Mouse (Mus musculus): Measurements from ENCODE around the gene Lmtk2.

Lmtk2 gene

DNA sequence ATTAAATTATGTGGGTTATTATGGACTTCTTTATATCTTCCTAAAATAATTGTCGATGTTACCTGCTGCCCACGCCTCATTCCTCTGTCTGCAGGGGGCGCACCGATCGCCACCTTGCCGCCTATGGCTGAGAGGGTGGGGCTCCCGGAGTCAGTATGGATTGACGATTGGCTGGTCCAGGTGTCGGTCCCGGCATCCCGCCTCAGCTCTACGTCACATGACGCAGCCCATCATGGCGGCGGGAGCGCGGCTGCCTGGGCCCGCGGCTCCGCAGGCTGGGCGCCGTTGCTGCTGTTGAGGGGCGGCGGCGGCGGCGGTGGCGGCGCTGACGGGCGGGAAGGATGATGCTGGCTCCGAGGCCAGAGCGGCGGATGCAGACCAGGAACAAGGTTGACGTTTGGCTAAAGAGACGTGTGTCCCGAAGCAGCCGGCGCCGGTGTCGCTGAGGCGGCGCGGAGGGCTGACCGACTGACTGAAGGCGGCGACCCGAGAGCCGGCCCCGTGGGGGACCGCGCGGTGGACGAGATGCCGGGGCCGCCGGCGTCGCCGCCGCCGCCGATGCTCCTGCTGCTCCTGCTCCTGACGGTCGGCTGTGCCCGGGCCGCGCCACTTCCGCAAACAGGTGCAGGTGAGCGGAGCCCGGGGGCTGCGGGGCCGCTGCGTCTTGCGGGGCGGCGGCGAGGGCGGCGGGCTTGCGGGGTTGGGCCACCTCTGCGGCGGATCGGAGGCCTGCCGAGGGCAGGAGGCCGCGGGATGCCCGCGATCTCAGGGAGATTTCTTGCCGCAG, at the start of gene Lmtk2:
Gene Lmtk2 (plus strand): TSS at position 288 of the 787 bp plus-strand sequence.
- DNase-seq = peak; percentile 98

DNA sequence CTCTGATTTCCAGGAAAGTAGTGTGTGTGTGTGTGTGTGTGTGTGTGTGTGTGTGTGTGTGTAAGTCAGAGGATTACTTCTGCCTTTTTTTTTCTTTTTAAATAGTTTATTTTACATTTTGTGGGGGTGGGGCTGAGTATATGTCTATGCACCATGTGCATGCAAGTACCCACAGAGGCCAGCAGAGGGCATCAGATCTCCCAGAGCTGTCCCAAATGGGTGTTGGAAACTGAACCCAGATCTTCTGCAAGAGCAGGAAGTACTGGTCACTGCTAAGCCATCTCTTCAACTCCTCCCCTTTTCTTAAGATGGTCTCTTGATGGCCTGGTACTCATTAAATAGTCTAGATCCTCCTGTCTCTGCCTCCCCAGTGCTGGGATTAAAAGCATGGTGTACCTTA, 49.0 kb upstream of the Lmtk2 start:
- DNase-seq = peak; percentile 13

DNA sequence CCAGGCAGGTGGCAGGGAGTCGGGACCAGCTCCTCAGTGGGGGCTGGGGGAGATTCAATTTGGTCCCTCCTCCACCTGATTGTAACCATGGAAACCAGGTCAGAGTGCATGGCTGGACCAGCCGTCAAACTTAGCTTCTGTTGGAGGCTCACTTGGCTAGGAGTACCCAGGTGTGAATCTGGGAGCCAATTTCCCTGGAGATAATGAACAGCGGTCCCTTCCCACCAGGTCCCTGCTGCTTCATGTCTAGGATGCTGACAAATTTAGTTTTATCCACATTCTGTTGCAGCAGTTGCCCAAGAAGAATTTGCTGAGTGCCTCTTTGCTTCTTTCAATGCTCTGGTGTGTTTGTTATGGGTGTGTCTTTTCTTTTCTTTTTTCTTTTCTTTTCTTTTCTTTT, 46.8 kb upstream of the Lmtk2 start:
- DNase-seq = no peak

DNA sequence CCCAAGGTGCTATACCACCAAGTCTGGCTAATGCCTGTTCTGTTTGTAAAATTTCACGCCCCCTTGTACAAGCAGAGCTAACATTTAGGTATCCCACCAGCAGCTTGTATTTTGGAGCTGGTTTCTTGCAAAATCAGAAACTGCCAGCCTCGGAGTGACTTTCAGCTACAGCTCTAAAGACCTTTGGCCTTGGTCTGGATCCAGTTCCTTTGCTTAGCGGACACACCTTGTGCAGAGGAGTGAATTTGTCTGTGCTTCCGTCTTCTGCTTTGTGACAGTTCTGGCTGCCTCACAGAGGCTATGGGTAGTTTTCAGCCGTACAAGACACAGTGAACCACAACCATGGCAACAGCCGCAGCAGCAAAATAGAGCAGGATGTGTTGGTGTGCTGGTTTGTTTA, 45.9 kb upstream of the Lmtk2 start:
- DNase-seq = peak; percentile 23

DNA sequence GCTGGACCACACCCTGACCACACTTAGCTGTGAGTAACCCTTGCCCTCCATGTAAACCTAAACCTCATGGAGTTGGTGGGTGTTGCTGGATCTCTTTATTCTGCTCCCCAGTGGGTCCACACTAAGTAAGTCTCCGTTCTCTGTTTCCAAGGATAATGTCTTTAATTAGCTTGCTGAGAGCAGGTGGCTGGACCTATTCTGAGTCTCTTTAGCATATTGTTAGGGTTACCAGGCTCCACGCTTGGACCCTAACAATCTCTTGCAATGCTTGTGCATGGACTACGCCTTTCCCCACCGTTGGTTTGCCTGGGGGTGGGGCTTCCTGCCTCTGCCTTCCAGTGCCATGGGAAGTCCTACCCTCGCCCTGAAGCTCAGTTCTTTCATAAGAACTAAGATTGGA, 36.1 kb upstream of the Lmtk2 start:
- DNase-seq = no peak

DNA sequence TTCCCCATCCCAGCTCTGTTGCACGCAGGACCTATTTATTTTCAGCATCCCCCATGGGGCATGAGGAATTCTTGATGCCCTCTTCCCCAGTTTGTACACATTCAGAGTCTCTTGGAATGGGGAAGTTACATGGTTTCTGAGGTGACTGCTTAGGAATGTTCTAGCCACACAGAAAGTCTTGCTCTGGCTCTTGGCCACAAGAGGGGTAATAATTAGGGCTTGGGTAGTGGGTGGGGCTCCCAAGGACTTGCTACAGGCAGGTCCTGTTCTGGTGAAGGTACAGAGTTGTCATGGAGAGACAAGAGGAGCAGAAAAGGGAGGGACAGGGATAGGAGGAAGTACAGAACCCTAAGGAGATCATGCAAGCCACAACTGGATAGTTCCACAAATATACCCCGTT, 34.2 kb upstream of the Lmtk2 start:
- DNase-seq = no peak

DNA sequence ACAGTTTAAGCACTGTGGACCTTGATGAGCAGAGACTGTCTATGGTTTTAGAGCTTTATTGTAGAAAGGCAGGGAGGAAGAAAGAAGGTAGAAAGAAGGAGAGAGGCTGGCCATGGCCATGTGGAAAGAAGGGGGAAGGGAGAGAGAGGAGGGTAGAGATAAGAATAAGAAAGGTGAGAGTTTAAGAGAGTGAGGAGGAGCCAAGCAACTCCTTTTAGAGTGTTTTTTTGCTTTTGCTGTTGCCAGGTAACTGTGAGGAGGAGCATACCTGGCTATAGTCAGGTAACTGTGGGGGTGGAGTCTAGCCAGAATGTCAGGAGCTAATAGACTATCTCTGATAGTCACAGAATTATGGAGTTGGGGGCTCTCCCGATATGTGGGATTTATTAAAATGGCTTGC, 30.2 kb upstream of the Lmtk2 start:
- no peak for DNase-seq

DNA sequence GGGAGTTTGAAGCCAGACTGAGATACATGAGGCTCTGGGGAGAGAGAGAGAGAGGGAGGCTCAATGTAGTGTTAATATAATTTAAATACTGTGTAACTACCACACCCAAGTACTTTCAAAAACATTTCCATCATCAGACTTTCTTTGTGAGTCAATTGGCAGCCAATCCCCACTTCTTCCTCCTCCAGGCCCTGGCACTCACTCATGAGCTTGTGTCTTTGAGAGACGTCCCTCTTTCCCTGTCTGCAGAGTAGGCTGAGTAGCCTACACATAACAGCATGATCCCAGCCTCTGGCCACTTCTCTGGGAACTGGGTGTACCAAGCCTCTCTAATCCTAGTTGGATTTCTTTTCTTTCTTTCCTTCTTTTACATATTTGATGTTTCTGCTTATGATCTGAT, 29.0 kb upstream of the Lmtk2 start:
- no peak for DNase-seq

DNA sequence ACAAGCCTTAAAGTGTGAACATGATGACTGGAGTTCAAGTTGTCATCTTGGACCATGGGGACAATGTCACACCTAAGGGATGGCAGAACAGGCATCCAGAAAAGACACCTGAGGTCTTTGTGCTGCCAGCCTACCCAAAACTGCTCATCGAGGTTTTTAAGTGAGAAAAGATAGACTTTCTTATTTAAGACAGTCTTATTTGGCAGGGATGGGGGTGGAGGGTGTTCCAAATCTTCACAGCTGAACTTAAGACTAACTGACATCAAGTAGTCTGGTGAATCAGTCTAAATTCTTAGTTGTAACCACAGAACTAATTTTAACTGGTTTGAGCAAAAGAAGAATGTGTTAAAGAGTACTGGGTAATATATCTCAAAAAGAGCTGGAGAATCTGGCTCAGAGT, 22.7 kb upstream of the Lmtk2 start:
- no peak for DNase-seq

DNA sequence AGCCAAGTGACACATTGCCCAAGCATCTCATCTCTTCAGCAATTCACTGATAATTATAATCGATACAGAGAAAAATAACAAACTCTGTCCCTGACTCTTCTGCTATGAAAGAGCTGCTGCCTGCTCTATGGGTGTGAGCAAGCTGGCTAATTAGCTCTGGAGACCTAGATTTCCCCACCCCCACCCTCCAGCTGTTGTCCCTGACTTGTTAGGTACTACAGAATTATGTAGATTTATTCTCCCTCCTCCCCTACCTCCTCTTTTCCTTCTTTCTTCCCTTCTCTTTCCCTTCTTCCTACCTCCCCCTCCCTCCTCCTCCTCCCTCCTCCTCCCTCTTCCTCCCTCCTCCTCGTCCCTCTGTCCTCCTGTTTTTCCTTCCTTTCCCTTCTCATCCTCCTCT, 19.4 kb upstream of the Lmtk2 start:
- no peak for DNase-seq

DNA sequence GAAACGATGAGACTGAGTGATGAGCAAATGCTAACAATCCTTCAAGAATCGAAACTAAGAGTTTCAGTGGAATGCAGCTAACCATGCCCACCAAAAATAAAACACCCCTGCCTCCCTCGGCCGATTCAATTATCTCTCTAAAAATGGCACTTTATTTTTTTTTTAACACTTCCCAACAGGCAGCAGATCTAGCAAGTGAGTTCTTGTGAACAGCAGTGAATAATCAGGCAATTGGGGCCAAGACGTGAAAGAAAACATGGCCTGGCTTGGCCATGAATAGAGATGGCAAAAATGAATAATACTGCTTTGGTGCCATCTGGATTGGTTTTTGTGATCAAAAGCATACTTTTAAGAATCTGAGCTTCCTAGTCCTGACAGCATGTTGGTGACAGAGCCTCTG, 18.2 kb upstream of the Lmtk2 start:
- DNase-seq = no peak

DNA sequence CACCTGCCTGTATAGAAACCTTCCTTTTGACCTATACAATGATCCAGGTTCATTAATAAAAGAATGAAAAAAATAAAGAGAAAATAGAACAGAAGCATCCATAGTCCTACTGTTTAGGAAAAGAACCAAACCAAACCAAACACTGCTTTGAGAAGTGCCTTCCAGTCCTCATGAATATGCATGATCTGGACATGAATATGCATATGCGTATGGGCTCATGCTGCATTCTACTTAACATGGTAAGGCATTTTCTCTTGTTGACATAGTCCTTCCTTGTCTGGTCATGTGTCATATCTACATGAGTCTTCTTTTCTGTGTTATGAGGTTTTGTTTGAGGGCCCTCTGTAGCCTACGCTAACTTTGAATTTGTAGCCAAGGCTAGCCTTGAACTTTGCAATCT, 16.7 kb upstream of the Lmtk2 start:
- no peak for DNase-seq

DNA sequence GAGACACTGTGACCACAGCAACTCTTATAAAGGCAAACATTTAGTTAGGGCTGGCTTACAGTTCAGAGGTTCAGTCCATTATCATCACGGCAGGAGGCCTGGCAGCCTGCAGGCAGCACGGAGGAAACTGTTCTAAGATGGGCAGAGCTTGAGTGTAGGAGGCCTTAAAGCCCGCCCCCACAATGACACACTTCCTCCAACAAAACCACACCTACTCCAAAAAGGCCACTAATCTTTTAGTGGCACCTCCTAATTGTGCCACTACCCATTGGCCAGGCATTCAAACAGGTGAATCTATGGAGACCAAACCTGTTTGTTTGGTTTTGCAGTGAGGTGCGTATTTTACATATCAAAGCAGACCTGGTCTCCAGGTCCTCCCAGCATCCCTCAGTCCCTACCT, 16.0 kb upstream of the Lmtk2 start:
- DNase-seq = no peak

DNA sequence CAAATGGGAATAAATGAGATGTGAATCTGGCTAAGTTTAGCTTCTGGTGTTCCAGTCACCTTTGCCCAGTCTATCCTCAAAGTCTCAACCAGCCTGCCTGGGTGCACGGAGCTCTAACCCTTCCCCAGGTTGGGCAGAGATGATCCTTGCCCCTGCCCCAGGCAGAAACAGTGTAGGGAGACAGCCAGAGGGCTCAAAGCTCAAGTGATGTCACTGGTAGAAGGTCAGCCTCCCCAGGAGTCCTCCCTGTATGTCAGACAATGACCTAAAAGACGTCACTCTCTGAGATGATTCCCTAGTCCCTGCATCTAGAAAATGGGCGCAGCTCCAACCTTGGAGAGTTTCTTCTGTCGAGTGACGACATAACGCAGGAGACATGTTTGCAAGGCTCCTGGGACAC, 14.5 kb upstream of the Lmtk2 start:
- DNase-seq = peak; percentile 48

DNA sequence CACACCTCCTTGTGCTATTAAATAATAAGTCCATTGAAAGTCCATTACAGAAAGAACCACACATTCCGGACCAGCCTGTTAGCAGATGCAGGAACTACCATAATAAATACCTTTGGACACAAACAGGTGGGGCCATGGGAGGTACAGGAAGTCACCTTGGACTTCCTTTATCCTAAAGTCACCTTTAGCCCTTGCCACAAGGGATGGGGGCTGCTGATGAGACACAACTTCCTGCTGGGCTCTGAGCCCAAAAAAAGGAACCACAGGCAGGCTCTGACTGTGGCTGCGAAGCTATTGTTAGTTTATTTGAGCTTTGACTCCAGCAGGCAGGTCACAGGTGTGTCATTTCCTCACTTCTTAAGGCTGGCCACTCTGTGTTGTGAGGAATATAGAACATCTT, 13.7 kb upstream of the Lmtk2 start:
- no peak for DNase-seq

DNA sequence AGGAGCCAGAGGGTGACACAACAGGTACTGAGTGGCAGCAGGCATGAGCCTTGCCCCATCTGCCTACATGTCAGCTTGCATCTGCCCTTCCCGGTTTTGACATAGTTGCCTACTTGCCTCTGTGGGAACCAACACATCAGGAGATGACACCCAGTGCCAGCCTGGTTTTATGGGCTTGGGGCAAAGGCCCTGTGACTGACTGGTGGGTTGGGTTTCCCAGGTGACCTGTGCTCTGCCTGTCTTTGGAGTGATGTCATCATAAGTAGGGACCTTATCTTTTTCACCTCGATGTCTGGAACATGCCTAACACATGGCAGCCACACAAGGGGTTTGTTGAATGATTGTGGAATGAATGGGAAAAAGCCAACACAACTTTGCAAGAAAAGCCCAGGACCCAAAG, 11.9 kb upstream of the Lmtk2 start:
- no peak for DNase-seq

DNA sequence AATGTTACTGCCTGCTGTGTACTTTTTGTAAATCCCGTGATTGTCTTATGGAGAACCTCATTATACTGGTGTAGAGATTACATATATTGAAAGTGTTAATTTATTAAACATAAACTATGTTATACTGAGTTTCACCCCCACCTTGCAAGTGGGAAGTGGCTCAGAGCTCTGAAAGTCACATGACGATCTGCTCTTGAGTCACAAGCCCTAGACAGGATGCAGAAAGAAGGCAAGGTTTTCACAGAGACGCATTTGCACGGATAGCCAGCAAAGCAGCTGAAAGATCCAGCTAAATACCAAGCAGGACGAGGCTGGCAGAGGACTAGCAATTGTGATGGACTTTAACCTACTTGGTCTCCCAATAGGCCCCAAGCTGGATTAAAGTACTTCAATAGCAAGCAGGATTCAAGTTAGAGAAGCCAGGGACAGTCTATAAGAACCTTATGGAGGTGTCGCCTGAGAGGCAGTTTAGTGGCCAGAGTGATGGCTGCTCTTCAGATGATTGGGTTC, 4.7 kb upstream of the Lmtk2 start:
- DNase-seq = peak; percentile 31

DNA sequence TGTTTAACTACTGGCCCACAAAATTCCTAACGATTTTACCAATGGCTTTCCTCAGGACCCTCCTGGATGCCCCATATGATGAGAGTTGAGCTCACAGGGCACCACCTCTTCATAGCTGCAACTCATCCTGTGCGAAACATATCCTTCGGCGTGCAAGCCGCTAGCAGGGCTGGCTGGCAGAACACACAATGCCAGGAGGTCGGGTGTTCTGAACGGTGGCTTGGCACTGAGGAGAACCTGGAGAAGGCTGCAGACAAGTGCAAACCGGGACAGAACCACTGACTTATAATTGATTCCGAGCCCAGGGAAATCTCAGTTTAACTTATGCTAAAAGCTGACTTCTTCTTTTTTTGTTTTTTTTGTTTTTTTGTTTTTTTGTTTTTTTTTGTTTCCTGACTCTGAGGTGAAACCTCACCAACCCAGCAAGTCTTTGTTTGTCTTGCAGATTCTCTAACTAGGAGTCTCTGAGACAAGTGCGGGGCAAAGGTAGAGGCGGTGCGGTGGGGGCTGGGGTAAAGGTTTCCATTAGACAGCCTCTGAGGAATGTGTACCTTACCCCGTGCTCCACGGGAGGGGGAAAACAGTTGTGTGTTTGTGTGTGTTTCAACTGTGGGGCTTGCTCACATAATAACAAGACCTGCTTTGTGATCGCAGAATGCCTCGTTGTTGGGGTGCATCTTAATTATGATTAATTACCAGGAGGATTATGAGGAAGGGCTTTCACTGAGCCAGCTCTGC, 2.2 kb upstream of the Lmtk2 start:
- peak; percentile 78 for DNase-seq

DNA sequence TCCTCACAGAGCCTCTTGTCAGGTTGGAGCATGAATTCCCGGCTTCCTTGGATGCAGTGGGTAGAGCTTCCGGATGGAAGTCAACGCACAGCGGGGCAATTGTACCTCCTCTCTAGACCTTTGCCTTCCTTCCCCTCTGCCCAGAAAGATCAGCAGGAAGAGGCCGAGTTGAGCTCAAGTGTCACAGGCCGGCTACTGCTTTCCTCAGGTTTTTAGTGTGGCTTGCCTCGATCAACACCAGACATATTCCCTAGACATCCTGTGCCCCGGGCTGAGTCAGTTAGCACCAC, 1.7 kb upstream of the Lmtk2 start:
- DNase-seq = no peak

DNA sequence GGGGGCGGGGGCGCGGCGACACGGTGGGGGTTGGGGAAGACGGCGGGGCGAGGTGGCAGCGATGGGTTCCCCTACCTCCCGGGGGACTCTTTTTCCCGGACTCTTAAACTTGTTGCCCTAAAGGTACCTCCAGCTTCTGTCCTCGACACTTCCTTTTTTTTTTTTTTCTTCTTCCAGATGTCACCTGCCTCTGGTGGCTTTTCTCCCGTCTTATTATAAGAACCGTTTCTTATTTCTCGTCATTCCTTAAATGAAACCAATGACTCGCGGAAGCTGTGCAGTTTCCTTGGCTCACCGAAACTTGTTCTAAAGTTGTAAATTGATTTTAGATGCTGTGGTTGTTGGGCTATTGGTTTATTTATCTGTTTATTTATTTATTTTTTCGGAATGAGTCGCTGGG, 712 bp downstream of the Lmtk2 start:
- no peak for DNase-seq

DNA sequence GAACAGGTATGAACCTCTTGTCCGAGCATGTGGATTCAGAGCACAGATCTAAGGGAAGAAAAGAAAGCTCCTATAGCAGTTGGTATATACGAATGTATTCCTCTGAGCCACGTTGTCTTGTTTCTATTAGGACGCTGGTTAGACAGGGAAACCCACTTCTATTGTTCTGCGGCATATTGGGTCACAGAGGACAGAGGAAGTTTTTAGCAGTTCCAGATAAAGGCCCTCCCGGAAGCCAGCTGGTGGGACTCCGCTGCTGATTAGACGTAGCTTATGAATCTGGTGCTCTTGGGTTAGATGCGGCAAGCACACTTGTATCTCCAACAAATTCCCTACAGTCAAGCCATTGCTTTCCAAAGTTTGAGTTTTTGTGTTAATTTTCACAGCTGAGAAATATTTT, 4.8 kb downstream of the Lmtk2 start:
- no peak for DNase-seq

DNA sequence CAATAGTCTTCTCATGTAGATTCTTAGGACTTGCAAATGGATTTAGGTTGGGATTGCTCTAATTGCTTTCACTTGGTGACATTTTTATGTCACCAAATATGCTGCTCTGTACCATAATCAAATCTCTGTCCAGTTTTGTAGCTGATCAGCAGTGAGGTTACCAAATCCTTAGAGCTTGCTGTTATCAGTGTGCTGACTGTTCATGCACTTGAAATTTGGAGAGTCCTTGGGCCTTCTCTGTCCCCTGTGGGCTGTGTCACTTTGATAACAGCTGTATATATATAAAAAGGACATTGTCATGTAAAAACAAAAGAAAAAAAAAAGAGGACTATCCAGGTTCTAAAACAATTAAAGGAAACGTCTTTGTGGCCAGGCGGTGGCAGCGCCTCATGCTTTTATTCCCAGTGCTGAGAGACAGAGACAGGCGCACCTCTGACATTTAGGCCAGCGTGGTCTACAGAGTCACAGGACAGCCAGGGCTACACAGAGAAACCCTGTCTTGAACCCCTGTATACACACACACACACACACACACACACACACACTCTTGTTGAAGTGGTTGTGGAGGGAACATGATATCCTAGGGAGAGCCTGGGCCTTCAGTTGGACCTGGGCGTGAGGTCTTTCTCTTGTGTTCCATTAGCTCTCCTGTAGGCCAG, 5.4 kb downstream of the Lmtk2 start:
- DNase-seq = no peak

DNA sequence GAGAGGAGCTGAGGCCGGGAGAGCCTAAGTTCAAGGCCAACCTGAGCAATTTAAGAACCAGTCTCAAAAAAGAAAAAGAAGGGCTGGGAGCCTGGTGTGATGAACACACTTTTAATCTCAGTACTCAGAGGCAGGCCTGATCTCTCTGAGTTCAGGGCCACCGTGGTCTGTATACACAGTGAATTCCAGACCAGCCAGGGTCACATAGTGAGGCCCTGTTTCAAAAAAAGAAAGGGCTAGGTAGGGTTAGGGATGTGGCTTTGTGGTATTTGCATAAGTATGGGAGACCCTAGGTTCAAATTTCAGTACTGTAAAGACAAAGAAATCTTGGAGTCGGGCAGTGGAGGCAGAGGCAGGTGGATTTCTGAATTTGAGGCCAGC, 5.9 kb downstream of the Lmtk2 start:
- no peak for DNase-seq

DNA sequence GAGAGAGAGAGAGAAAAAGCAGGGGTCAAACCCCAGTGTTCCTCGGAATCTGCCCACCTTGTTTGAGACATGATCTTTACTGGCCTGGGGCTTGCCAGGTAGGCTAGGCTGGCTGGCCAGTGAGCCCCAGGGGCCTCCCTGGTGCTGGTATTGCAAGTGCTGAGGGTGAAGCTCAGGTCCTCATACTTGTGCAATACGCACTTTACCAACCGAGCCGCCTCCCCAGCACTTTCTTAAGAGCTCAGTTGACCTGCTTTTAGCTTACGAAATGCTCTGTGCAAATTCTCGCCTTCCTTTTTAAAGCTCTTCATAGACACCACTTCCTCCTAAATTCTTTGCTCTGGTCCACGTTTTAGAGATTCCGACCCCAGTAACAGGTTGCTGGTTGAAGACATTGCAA, 9.0 kb downstream of the Lmtk2 start:
- no peak for DNase-seq
